Mouse (Mus musculus): Measurements from ENCODE around the gene Ush2a.

GRCm38 (mm10) chr1:188919946-188920345 lies 658.1 kb downstream of the Ush2a start:
- TF ChIP-seq CTCF (IDR thresholded peaks at IDR 0.05) (no peak), EP300 (IDR thresholded peaks at IDR 0.05) (no peak)
